Mouse (Mus musculus) natural killer cell, adult 2 months (primary cell): ENCODE data around the gene Klhl3.
"Not testable (repeated sequence)": the region's sequence is repeated elsewhere in the genome, so short reads cannot be mapped to it uniquely, and the experiment has no call there.

Experiments used
- DNase-seq, 2 experiments: peaks; one replicate each; pipeline ENCODE4 v3.0.0; 2022; ENCODE audit warnings: low spot score in 2 of 2

The Klhl3 gene

GRCm38 (mm10) chr13:58113061-58113900 lies at the start of gene Klhl3:
Gene Klhl3, minus strand, starts transcription at chr13:58113592.
- DNase-seq, result peak; percentile 27 to 40

- no peak for DNase-seq
Measured at GRCm38 (mm10) chr13:58160761-58161160, 47.4 kb upstream of the Klhl3 start.

GRCm38 (mm10) chr13:58158099-58158912 lies 44.9 kb upstream of the Klhl3 start:
- peak; percentile 79 to 86 for DNase-seq

- peak; percentile 74 to 75 for DNase-seq
Measured at GRCm38 (mm10) chr13:58157447-58158098, 44.2 kb upstream of the Klhl3 start, which contains the start of gene Idnk. Gene Idnk, plus strand, starts transcription at chr13:58157649.

GRCm38 (mm10) chr13:58157036-58157435 lies 43.6 kb upstream of the Klhl3 start:
- DNase-seq, result no peak

GRCm38 (mm10) chr13:58156031-58156430 lies 42.6 kb upstream of the Klhl3 start:
- DNase-seq, result peak; percentile 5 to 26

- no peak for DNase-seq
Measured at GRCm38 (mm10) chr13:58150442-58150841, 37.0 kb upstream of the Klhl3 start.

- DNase-seq, result no peak
Measured at GRCm38 (mm10) chr13:58149629-58150028, 36.2 kb upstream of the Klhl3 start.

- no peak for DNase-seq
Measured at GRCm38 (mm10) chr13:58149033-58149558, 35.7 kb upstream of the Klhl3 start.

GRCm38 (mm10) chr13:58148256-58148831 lies 35.0 kb upstream of the Klhl3 start:
- no peak for DNase-seq

- DNase-seq, result no peak
Measured at GRCm38 (mm10) chr13:58147760-58148159, 34.4 kb upstream of the Klhl3 start.

GRCm38 (mm10) chr13:58146603-58147002 lies 33.2 kb upstream of the Klhl3 start:
- DNase-seq, result not testable (repeated sequence)

GRCm38 (mm10) chr13:58131692-58132091 lies 18.3 kb upstream of the Klhl3 start:
- DNase-seq, result peak in 1 of 2 experiments; percentile 20

- DNase-seq, result no peak
Measured at GRCm38 (mm10) chr13:58129687-58130246, 16.4 kb upstream of the Klhl3 start.

- peak; percentile 93 to 94 for DNase-seq
Measured at GRCm38 (mm10) chr13:58128768-58129671, 15.6 kb upstream of the Klhl3 start.

- DNase-seq, result peak; percentile 94 to 95
Measured at GRCm38 (mm10) chr13:58128396-58128767, 15.0 kb upstream of the Klhl3 start, which contains the start of gene Hnrnpa0. Gene Hnrnpa0, minus strand, starts transcription at chr13:58128556.

GRCm38 (mm10) chr13:58127766-58128361 lies 14.5 kb upstream of the Klhl3 start:
- DNase-seq, result no peak

GRCm38 (mm10) chr13:58126862-58127765 lies 13.7 kb upstream of the Klhl3 start:
- peak in 1 of 2 experiments; percentile 25 for DNase-seq
